Mouse (Mus musculus): ENCODE measurements around the gene Usp34. TPM values are rescaled to one million over a fixed set of nuclear protein-coding genes. Genes with fewer than 3 reads are reported as not detected.

Usp34 gene
- polyA plus RNA-seq, 1 experiment from 2014 or later, result 7.3 TPM

- H3K27ac ChIP-seq (ENCODE audit: low read length), result no peak overlapping the region
- H3K9ac ChIP-seq (ENCODE audit: low read depth, low read length), result no peak overlapping the region
- no peak overlapping the region for H3K4me2 ChIP-seq (ENCODE audit: low read depth, low read length)
- no peak for ATAC-seq (ENCODE audit: low read depth)
- no peak overlapping the region for H3K4me3 ChIP-seq (ENCODE audit: low read depth, low read length)
- no peaks in the 10 kb centered on the region for H3K4me1 ChIP-seq (ENCODE audit: control insufficient read depth, low read depth, low read length)
- H3K36me3 ChIP-seq (ENCODE audit: control insufficient read depth, insufficient read depth), result peaks cover 5% of the 10 kb centered on the region
- no peaks in the 10 kb centered on the region for H3K9me3 ChIP-seq (replicated peaks; ENCODE audit: control insufficient read depth, low read length)
- no peaks in the 10 kb centered on the region for H3K27me3 ChIP-seq (ENCODE audit: control insufficient read depth, insufficient read depth, low read depth, low read length)
These were observed 65.8 kb downstream of the Usp34 start for GRCm38 (mm10) chr11:23372490-23372889.

DNA sequence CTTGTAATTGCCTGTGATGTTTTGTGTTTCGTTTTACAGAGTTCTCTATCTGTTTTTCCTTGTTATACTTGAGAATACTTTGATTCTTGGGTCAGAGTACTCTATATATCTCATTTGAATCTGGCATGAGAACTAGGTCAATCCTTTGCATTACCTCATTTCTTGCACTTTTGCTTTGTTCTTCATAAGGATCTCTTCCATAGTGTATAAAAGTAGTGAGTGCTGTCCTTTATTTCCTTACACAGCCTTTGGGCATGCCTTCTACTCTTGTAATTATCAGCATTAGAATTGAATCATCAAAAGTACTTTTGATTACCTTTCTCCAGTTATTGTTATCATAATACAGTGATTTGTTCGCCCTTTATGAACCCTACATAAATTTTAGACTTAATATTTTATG lies 73.4 kb downstream of the Usp34 start:
- ATAC-seq (ENCODE audit: low read depth), result no peak
- H3K27ac ChIP-seq (ENCODE audit: low read length), result no peak overlapping the region
- H3K9ac ChIP-seq (ENCODE audit: low read depth, low read length), result no peak overlapping the region
- H3K4me2 ChIP-seq (ENCODE audit: low read depth, low read length), result no peak overlapping the region
- WGBS (ENCODE audit: insufficient replicate concordance), result 81% methylated on average over 2 of the region's 2 CpGs
- H3K4me1 ChIP-seq (ENCODE audit: control insufficient read depth, low read depth, low read length), result no peaks in the 10 kb centered on the region
- no peaks in the 10 kb centered on the region for H3K27me3 ChIP-seq (ENCODE audit: control insufficient read depth, insufficient read depth, low read depth, low read length)
- no peaks in the 10 kb centered on the region for H3K9me3 ChIP-seq (replicated peaks; ENCODE audit: control insufficient read depth, low read length)
- no peak overlapping the region for H3K4me3 ChIP-seq (ENCODE audit: low read depth, low read length)
- H3K36me3 ChIP-seq (ENCODE audit: control insufficient read depth, insufficient read depth), result peaks cover 11% of the 10 kb centered on the region

- Histone ChIP-seq H3K4me1 (ENCODE audit: control insufficient read depth, low read depth, low read length) (no peaks in the 10 kb centered on the region), H3K36me3 (ENCODE audit: control insufficient read depth, insufficient read depth) (peaks cover 11% of the 10 kb centered on the region), H3K27ac (ENCODE audit: low read length) (no peak overlapping the region), H3K4me3 (ENCODE audit: low read depth, low read length) (no peak overlapping the region), H3K9me3 (replicated peaks; ENCODE audit: control insufficient read depth, low read length) (no peaks in the 10 kb centered on the region), H3K4me2 (ENCODE audit: low read depth, low read length) (no peak overlapping the region), H3K9ac (ENCODE audit: low read depth, low read length) (no peak overlapping the region), H3K27me3 (ENCODE audit: control insufficient read depth, insufficient read depth, low read depth, low read length) (no peaks in the 10 kb centered on the region)
- 79% methylated on average over 3 of the region's 3 CpGs for WGBS (ENCODE audit: insufficient replicate concordance)
- no peak for ATAC-seq (ENCODE audit: low read depth)
These were observed 73.9 kb downstream of the Usp34 start for GRCm38 (mm10) chr11:23380595-23380994.

- H3K27me3 ChIP-seq (ENCODE audit: control insufficient read depth, insufficient read depth, low read depth, low read length), result no peaks in the 10 kb centered on the region
- H3K27ac ChIP-seq (ENCODE audit: low read length), result no peak overlapping the region
- H3K9me3 ChIP-seq (replicated peaks; ENCODE audit: control insufficient read depth, low read length), result no peaks in the 10 kb centered on the region
- 71% methylated on average over 1 of the region's 1 CpGs for WGBS (ENCODE audit: insufficient replicate concordance)
- H3K9ac ChIP-seq (ENCODE audit: low read depth, low read length), result no peak overlapping the region
- no peak overlapping the region for H3K4me3 ChIP-seq (ENCODE audit: low read depth, low read length)
- H3K36me3 ChIP-seq (ENCODE audit: control insufficient read depth, insufficient read depth), result peaks cover 8% of the 10 kb centered on the region
- H3K4me2 ChIP-seq (ENCODE audit: low read depth, low read length), result no peak overlapping the region
- ATAC-seq (ENCODE audit: low read depth), result no peak
- no peaks in the 10 kb centered on the region for H3K4me1 ChIP-seq (ENCODE audit: control insufficient read depth, low read depth, low read length)
These were observed 76.1 kb downstream of the Usp34 start for GRCm38 (mm10) chr11:23382787-23383186.

DNA sequence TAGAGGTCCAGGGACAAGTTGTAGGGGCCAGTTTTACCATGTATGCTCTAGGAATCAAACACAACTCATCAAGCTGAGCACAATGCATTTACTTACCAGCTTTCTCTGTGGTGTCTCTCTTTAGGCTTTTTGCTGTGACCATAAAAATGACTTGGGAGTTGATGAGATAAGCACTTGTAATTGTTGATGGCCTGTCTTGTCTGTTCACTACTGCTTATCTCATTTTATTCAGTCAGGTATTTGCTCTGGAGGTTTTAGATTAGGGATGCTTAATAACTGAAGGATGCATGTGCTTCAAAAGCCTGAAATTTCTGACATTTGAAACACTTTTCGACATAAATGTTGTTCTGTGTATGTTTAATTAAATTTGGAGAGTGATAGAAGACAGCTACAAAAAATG lies 83.0 kb downstream of the Usp34 start:
- peak; percentile 68 for ATAC-seq (ENCODE audit: low read depth)
- 0 out of 2 replicates have a peak overlapping the region, but pooled peaks have one; percentile 1 for H3K27ac ChIP-seq (ENCODE audit: low read length)
- 22% methylated on average over 1 of the region's 1 CpGs for WGBS (ENCODE audit: insufficient replicate concordance)

GRCm38 (mm10) chr11:23392567-23392966 lies 85.9 kb downstream of the Usp34 start:
- Histone ChIP-seq H3K9ac (ENCODE audit: low read depth, low read length) (no peak overlapping the region), H3K36me3 (ENCODE audit: control insufficient read depth, insufficient read depth) (peaks cover 9% of the 10 kb centered on the region; the same call in 1 of the 2 replicates), H3K27ac (ENCODE audit: low read length) (no peak overlapping the region), H3K9me3 (replicated peaks; ENCODE audit: control insufficient read depth, low read length) (no peaks in the 10 kb centered on the region), H3K4me2 (ENCODE audit: low read depth, low read length) (no peak overlapping the region), H3K4me3 (ENCODE audit: low read depth, low read length) (no peak overlapping the region), H3K27me3 (ENCODE audit: control insufficient read depth, insufficient read depth, low read depth, low read length) (no peaks in the 10 kb centered on the region), H3K4me1 (ENCODE audit: control insufficient read depth, low read depth, low read length) (no peaks in the 10 kb centered on the region; the same call in 1 of the 2 replicates)
- ATAC-seq (ENCODE audit: low read depth), result peak; percentile 64

More for the DNA sequence above, 83.0 kb downstream of the Usp34 start:
- Histone ChIP-seq H3K36me3 (ENCODE audit: control insufficient read depth, insufficient read depth) (peaks cover 10% of the 10 kb centered on the region), H3K27me3 (ENCODE audit: control insufficient read depth, insufficient read depth, low read depth, low read length) (no peaks in the 10 kb centered on the region), H3K9ac (ENCODE audit: low read depth, low read length) (no peak overlapping the region), H3K4me3 (ENCODE audit: low read depth, low read length) (no peak overlapping the region), H3K4me2 (ENCODE audit: low read depth, low read length) (no peak overlapping the region), H3K4me1 (ENCODE audit: control insufficient read depth, low read depth, low read length) (no peaks in the 10 kb centered on the region; the same call in 1 of the 2 replicates), H3K9me3 (replicated peaks; ENCODE audit: control insufficient read depth, low read length) (no peaks in the 10 kb centered on the region)

DNA sequence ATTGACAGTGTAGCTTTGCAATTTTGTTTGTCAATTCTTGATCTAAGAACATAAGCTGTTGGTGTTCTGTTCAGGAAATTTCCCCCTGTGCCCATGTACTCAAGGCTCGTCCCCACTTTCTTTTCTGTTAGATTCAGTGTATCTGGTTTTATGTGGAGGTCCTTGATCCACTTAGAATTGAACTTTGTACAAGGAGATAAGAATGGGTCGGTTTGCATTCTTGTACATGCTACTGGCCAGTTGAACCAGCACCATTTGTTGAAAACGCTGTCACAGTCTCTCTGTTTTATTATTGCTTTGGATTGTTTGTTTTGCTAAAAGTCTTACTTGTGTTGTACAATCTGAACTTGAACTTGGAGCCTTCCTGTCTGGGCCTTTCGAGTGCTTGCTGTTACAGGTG lies 89.9 kb downstream of the Usp34 start:
- Histone ChIP-seq H3K36me3 (ENCODE audit: control insufficient read depth, insufficient read depth) (peaks cover 5% of the 10 kb centered on the region; the same call in 1 of the 2 replicates), H3K4me1 (ENCODE audit: control insufficient read depth, low read depth, low read length) (no peaks in the 10 kb centered on the region), H3K4me2 (ENCODE audit: low read depth, low read length) (no peak overlapping the region), H3K27me3 (ENCODE audit: control insufficient read depth, insufficient read depth, low read depth, low read length) (no peaks in the 10 kb centered on the region), H3K4me3 (ENCODE audit: low read depth, low read length) (no peak overlapping the region), H3K27ac (ENCODE audit: low read length) (no peak overlapping the region), H3K9ac (ENCODE audit: low read depth, low read length) (no peak overlapping the region), H3K9me3 (replicated peaks; ENCODE audit: control insufficient read depth, low read length) (no peaks in the 10 kb centered on the region)
- no peak for ATAC-seq (ENCODE audit: low read depth)
- 67% methylated on average over 4 of the region's 4 CpGs for WGBS (ENCODE audit: insufficient replicate concordance)

GRCm38 (mm10) chr11:23400978-23401776 lies 94.5 kb downstream of the Usp34 start:
- H3K4me3 ChIP-seq (ENCODE audit: low read depth, low read length), result no peak overlapping the region
- H3K4me1 ChIP-seq (ENCODE audit: control insufficient read depth, low read depth, low read length), result no peaks in the 10 kb centered on the region
- H3K4me2 ChIP-seq (ENCODE audit: low read depth, low read length), result no peak overlapping the region
- H3K9ac ChIP-seq (ENCODE audit: low read depth, low read length), result no peak overlapping the region
- peaks cover 7% of the 10 kb centered on the region for H3K36me3 ChIP-seq (ENCODE audit: control insufficient read depth, insufficient read depth)
- no peaks in the 10 kb centered on the region for H3K27me3 ChIP-seq (ENCODE audit: control insufficient read depth, insufficient read depth, low read depth, low read length)
- H3K27ac ChIP-seq (ENCODE audit: low read length), result no peak overlapping the region
- WGBS (ENCODE audit: insufficient replicate concordance), result 80% methylated on average over 12 of the region's 12 CpGs
- no peak for ATAC-seq (ENCODE audit: low read depth)
- H3K9me3 ChIP-seq (replicated peaks; ENCODE audit: control insufficient read depth, low read length), result no peaks in the 10 kb centered on the region

- ATAC-seq (ENCODE audit: low read depth), result no peak
- 83% methylated on average over 6 of the region's 6 CpGs for WGBS (ENCODE audit: insufficient replicate concordance)
- peaks cover 24% of the 10 kb centered on the region for H3K36me3 ChIP-seq (ENCODE audit: control insufficient read depth, insufficient read depth)
- no peak overlapping the region for H3K27ac ChIP-seq (ENCODE audit: low read length)
- no peak overlapping the region for H3K4me2 ChIP-seq (ENCODE audit: low read depth, low read length)
- H3K27me3 ChIP-seq (ENCODE audit: control insufficient read depth, insufficient read depth, low read depth, low read length), result no peaks in the 10 kb centered on the region
- no peak overlapping the region for H3K4me3 ChIP-seq (ENCODE audit: low read depth, low read length)
- H3K4me1 ChIP-seq (ENCODE audit: control insufficient read depth, low read depth, low read length), result no peaks in the 10 kb centered on the region
- H3K9ac ChIP-seq (ENCODE audit: low read depth, low read length), result no peak overlapping the region
- no peaks in the 10 kb centered on the region for H3K9me3 ChIP-seq (replicated peaks; ENCODE audit: control insufficient read depth, low read length)
These were observed 121.6 kb downstream of the Usp34 start for GRCm38 (mm10) chr11:23428301-23428700.

All from liver, embryonic 16.5 days (tissue).